Comparison of ENCODE assay signal across 18 mouse cellular contexts in the genomic region with DNA sequence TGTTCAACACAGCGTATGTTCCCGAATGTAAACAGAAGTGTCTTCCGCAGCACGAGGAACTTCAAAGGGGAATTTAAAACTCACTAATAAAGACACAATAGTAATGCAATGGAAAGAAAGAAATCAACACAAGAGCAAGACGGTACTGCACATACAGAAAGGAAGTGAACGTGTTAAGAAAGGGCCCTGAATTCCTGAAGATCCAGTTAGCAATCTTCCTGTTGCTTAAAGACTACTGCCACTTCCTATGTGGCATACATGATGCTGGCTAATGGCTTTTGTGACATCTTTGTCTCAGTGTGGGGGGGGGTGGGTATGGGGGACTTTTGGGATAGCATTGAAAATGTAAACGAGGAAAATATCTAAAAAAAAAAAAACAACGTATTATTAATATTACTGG.
"Had no signal": no experiment of that assay in that cellular context is flagged by ENCODE, and none has a peak within 500 bp of the region (broad histone marks: within the 10 kb centered on the region; RNA-seq: fewer than 3 reads in every experiment).

No protein-coding gene starts in this region.

- H3K4me3 ChIP-seq: liver, embryonic 13.5 days; liver, embryonic 15.5 days; megakaryocyte, embryonic 14.5 days; midbrain, embryonic 12.5 days; midbrain, embryonic 15.5 days; neural tube, embryonic 12.5 days; stomach, embryonic 15.5 days had no signal

- H3K4me1 ChIP-seq: liver, embryonic 15.5 days; neural tube, embryonic 12.5 days; stomach, embryonic 15.5 days had no signal

- H3K4me2 ChIP-seq: liver, embryonic 11.5 days; liver, embryonic 13.5 days; liver, embryonic 15.5 days; lung, embryonic 14.5 days; midbrain, embryonic 12.5 days; midbrain, embryonic 15.5 days; neural tube, embryonic 12.5 days; stomach, embryonic 15.5 days had no signal

- H3K27ac ChIP-seq: liver, embryonic 13.5 days; liver, embryonic 15.5 days; macrophage; midbrain, embryonic 12.5 days; midbrain, embryonic 15.5 days; neural tube, embryonic 12.5 days; stomach, embryonic 15.5 days; stomach, postnatal 0 days had no signal

- ATAC-seq: liver, postnatal 0 days; midbrain, embryonic 15.5 days had no signal

- H3K9me3 ChIP-seq: liver, embryonic 13.5 days; liver, embryonic 15.5 days; megakaryocyte, embryonic 14.5 days; midbrain, embryonic 12.5 days; midbrain, embryonic 15.5 days; neural tube, embryonic 12.5 days; stomach, embryonic 15.5 days had no signal

- DNase-seq: liver, embryonic 13.5 days; liver, postnatal 0 days; lung, postnatal 10 days; lung, postnatal 36 days; right cerebral cortex, postnatal 14 days; thymus, adult 2 months; thymus, postnatal 25 days; thymus, postnatal 4 days had no signal

- H3K9ac ChIP-seq: liver, embryonic 13.5 days; liver, embryonic 15.5 days; liver, postnatal 0 days; lung, embryonic 14.5 days; midbrain, embryonic 12.5 days; midbrain, embryonic 15.5 days; neural tube, embryonic 12.5 days; stomach, embryonic 15.5 days had no signal

- H3K27me3 ChIP-seq: liver, embryonic 13.5 days; liver, embryonic 15.5 days; megakaryocyte, embryonic 14.5 days; midbrain, embryonic 12.5 days; midbrain, embryonic 15.5 days; neural tube, embryonic 12.5 days; stomach, embryonic 15.5 days had no signal

- H3K36me3 ChIP-seq: liver, embryonic 13.5 days; liver, embryonic 15.5 days; midbrain, embryonic 12.5 days; midbrain, embryonic 15.5 days; neural tube, embryonic 12.5 days; stomach, embryonic 15.5 days had no signal
